Mouse (Mus musculus): ENCODE data around the gene Dimt1. TPM values are rescaled to one million over a fixed set of nuclear protein-coding genes. Genes with fewer than 3 reads are reported as not detected.

Gene Dimt1
- total and polyA plus RNA-seq, 3 experiments = 35.2 to 49.1 TPM; not detected in 1

DNA sequence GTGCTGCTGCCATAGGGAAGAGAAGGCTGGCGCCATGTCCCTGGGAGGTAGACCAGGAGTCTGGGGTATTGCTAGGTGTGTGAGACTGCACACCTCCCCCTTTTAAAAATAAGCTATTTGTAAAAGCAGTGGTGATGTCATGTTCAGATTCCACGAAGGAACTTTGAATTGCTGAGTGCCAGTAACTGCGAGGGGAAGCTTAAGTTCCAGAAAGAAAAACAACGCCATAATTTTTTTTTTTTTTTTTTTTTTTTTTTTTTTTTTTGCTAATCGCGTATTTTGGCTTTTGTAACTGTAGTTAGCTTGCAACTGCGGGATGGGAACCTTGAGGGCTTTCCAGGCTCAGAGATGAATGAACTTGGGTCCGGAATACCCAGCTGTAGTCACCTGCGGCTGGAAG, 1.4 kb upstream of the Dimt1 start:
- no peaks in the 10 kb centered on the region for H3K9me3 ChIP-seq (replicated peaks; ENCODE audit: insufficient read depth, low read length)
- no peak overlapping the region for H3K4me3 ChIP-seq (ENCODE audit: control insufficient read depth in 1 of 2, insufficient read depth in 1 of 2, low read depth in 2 of 2, low read length in 2 of 2)
- H3K9ac ChIP-seq (ENCODE audit: control insufficient read depth, low read depth, low read length, poor library complexity, severe bottlenecking) = no peak overlapping the region
- no peak overlapping the region for H3K27ac ChIP-seq (ENCODE audit: control insufficient read depth, low read depth, low read length)
- DNase-seq (ENCODE audit: low read depth, low spot score) = no peak
- H3K36me3 ChIP-seq (ENCODE audit: control insufficient read depth in 1 of 2, insufficient read depth in 2 of 2, low read length in 2 of 2) = peaks cover 10 to 13% of the 10 kb centered on the region in 2 experiments
- peaks cover 15% of the 10 kb centered on the region for H3K79me2 ChIP-seq (ENCODE audit: control insufficient read depth, insufficient read depth, low read length, poor library complexity)
- TF ChIP-seq ZNF384 (IDR thresholded peaks at IDR 0.05; ENCODE audit: low read depth, low read length) (peak; percentile 78), ZMIZ1 (IDR thresholded peaks at IDR 0.05; ENCODE audit: low read depth, low read length) (no peak), USF2 (IDR thresholded peaks at IDR 0.05; ENCODE audit: borderline replicate concordance in 1 of 2, insufficient read depth in 1 of 2, low read depth in 1 of 2, low read length in 2 of 2) (no peak)
- no peaks in the 10 kb centered on the region for H3K27me3 ChIP-seq (ENCODE audit: control insufficient read depth in 1 of 2, insufficient read depth in 2 of 2, low read length in 2 of 2)
- peaks cover 0 to 6% of the 10 kb centered on the region in 2 experiments; a peak in 1 of 4 replicates for H3K4me1 ChIP-seq (ENCODE audit: control insufficient read depth in 1 of 2, insufficient read depth in 2 of 2, low read length in 2 of 2)

DNA sequence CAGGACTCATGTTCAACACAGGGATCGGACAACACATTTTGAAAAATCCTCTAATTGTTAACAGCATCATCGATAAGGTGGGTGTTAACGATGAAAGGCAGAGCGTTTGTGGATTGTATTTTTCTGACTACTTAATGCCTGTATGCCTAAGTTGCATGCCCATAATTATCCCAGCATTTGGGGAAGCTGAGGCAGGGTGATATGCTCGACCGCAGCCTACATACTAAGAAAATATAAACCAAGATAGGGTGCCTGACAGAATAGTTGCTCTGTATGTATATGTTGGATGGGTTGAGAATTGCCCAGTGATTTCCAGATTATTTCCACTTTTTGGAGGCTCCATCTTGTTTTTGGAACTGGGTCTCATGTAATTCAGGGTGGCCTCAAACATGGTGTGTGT, 656 bp downstream of the Dimt1 start:
- H3K4me3 ChIP-seq (ENCODE audit: control insufficient read depth in 1 of 2, insufficient read depth in 1 of 2, low read depth in 2 of 2, low read length in 2 of 2) = peak overlapping the region; percentile 79 to 90
- H3K27me3 ChIP-seq (ENCODE audit: control insufficient read depth in 1 of 2, insufficient read depth in 2 of 2, low read length in 2 of 2) = no peaks in the 10 kb centered on the region
- DNase-seq (ENCODE audit: low read depth, low spot score) = peak; percentile 54
- H3K9me3 ChIP-seq (replicated peaks; ENCODE audit: insufficient read depth, low read length) = no peaks in the 10 kb centered on the region
- peaks cover 10 to 19% of the 10 kb centered on the region in 2 experiments for H3K36me3 ChIP-seq (ENCODE audit: control insufficient read depth in 1 of 2, insufficient read depth in 2 of 2, low read length in 2 of 2)
- no peak overlapping the region; the same call in 1 of the 2 replicates for H3K27ac ChIP-seq (ENCODE audit: control insufficient read depth, low read depth, low read length)
- TF ChIP-seq TAL1 (IDR thresholded peaks at IDR 0.05; ENCODE audit: low read length) = peak; percentile 6; the same call in 1 of the 2 replicates
- TF ChIP-seq CHD1 (IDR thresholded peaks at IDR 0.05; ENCODE audit: low read depth, low read length) = 0 out of 2 replicates have a peak, but pooled peaks have one; percentile 84
- TF ChIP-seq RAD21 (IDR thresholded peaks at IDR 0.05; ENCODE audit: low read depth, low read length) = no peak
- H3K9ac ChIP-seq (ENCODE audit: control insufficient read depth, low read depth, low read length, poor library complexity, severe bottlenecking) = peak overlapping the region; percentile 74
- peaks cover 15% of the 10 kb centered on the region for H3K79me2 ChIP-seq (ENCODE audit: control insufficient read depth, insufficient read depth, low read length, poor library complexity)
- peaks cover 0 to 6% of the 10 kb centered on the region in 2 experiments; a peak in 1 of 4 replicates for H3K4me1 ChIP-seq (ENCODE audit: control insufficient read depth in 1 of 2, insufficient read depth in 2 of 2, low read length in 2 of 2)

DNA sequence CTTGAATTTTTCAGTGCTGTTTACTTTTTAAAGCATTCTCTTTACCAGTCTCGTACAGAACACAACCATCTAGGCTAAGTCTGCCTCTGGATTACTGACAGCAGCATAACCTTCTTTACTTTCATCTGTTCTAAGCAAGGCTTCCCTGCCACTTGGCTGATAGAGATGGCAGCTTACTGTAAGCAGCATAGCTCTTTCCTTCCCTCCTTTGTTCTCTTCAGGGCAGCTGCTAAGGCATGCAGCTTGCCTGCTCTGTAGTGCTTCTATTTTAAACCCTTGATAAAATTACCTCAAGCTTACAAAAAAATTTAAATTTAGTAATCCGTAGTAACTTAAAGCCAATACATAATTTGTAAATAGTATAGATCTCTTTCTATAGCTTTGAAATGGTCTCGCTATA, 8.0 kb downstream of the Dimt1 start:
- Histone ChIP-seq H3K4me1 (ENCODE audit: control insufficient read depth in 1 of 2, insufficient read depth in 2 of 2, low read length in 2 of 2) (no peaks in the 10 kb centered on the region), H3K9ac (ENCODE audit: control insufficient read depth, low read depth, low read length, poor library complexity, severe bottlenecking) (no peak overlapping the region), H3K9me3 (replicated peaks; ENCODE audit: insufficient read depth, low read length) (no peaks in the 10 kb centered on the region), H3K4me3 (ENCODE audit: control insufficient read depth in 1 of 2, insufficient read depth in 1 of 2, low read depth in 2 of 2, low read length in 2 of 2) (no peak overlapping the region), H3K36me3 (ENCODE audit: control insufficient read depth in 1 of 2, insufficient read depth in 2 of 2, low read length in 2 of 2) (peaks cover 0 to 31% of the 10 kb centered on the region in 2 experiments; a peak in 2 of 4 replicates), H3K27me3 (ENCODE audit: control insufficient read depth in 1 of 2, insufficient read depth in 2 of 2, low read length in 2 of 2) (no peaks in the 10 kb centered on the region), H3K79me2 (ENCODE audit: control insufficient read depth, insufficient read depth, low read length, poor library complexity) (no peaks in the 10 kb centered on the region), H3K27ac (ENCODE audit: control insufficient read depth, low read depth, low read length) (no peak overlapping the region)
- TF ChIP-seq MXI1 (IDR thresholded peaks at IDR 0.05; ENCODE audit: low read depth, low read length) = no peak
- TF ChIP-seq NELFE (IDR thresholded peaks at IDR 0.05; ENCODE audit: low read depth, low read length) = no peak
- TF ChIP-seq GABPA (IDR thresholded peaks at IDR 0.05; ENCODE audit: low read depth, low read length) = no peak
- no peak for TF ChIP-seq POLR2A (IDR thresholded peaks at IDR 0.05; ENCODE audit: control insufficient read depth in 1 of 2, insufficient read depth in 1 of 2, low read depth in 1 of 2, low read length in 2 of 2, poor library complexity in 1 of 2)
- TF ChIP-seq MAFK (IDR thresholded peaks at IDR 0.05; ENCODE audit: borderline replicate concordance, low read depth, low read length) = no peak
- no peak for TF ChIP-seq HCFC1 (IDR thresholded peaks at IDR 0.05; ENCODE audit: low read depth, low read length)
- no peak for TF ChIP-seq JUND (IDR thresholded peaks at IDR 0.05; ENCODE audit: low read depth, low read length)
- TF ChIP-seq ZC3H11A (IDR thresholded peaks at IDR 0.05; ENCODE audit: low read depth, low read length) = no peak
- TF ChIP-seq RAD21 (IDR thresholded peaks at IDR 0.05; ENCODE audit: low read depth, low read length) = no peak
- TF ChIP-seq TAL1 (IDR thresholded peaks at IDR 0.05; ENCODE audit: low read length) = no peak
- no peak for TF ChIP-seq NRF1 (IDR thresholded peaks at IDR 0.05; ENCODE audit: insufficient read depth, low read depth, low read length, poor library complexity, severe bottlenecking)
- DNase-seq (ENCODE audit: low read depth, low spot score) = no peak
